Mouse (Mus musculus): ENCODE data around the gene Btnl10. TPM values are rescaled to one million over a fixed set of nuclear protein-coding genes. Genes with fewer than 3 reads are reported as not detected.

Gene Btnl10
- polyA plus RNA-seq, 2 experiments = 9.6 to 18.2 TPM

DNA sequence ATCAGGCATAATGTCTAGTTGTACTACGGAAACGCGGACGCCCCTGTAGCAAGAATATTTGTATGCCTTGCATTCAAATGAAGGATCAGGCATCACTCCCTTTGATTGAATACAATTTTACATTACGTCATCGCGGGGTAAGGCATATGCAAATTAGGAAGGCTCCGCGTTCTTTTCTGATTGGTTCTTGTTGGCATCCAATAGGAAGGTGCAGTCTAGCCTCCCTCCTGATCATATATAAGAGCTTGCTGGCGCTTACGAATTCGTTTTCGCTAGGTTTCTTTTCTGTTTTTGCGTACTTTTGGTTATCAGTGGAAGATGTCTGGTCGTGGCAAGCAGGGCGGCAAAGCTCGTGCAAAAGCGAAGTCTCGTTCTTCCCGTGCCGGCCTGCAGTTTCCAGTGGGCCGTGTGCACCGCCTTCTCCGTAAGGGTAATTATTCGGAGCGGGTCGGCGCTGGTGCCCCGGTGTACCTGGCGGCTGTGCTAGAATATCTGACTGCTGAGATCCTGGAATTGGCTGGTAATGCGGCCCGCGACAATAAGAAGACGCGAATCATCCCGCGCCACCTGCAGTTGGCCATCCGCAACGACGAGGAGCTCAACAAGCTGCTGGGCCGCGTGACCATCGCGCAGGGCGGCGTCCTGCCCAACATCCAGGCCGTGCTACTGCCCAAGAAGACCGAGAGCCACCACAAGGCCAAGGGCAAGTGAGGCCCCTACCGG, 36.9 kb downstream of the Btnl10 start, which contains the start of the genes Hist3h2a and Trim17:
Gene Hist3h2a, plus strand, starts transcription at position 266 of the 723 bp plus-strand sequence.
Gene Trim17, plus strand, starts transcription at position 266 of the 723 bp plus-strand sequence.
- peak; percentile 79 for TF ChIP-seq CTCF (IDR thresholded peaks at IDR 0.05; ENCODE audit: low read depth)
- peak; percentile 75 for TF ChIP-seq EP300 (IDR thresholded peaks at IDR 0.05; ENCODE audit: low read depth)
- Histone ChIP-seq H3K36me3 (replicated peaks; ENCODE audit: control insufficient read depth, insufficient read depth, low read depth) (peaks cover 14% of the 10 kb centered on the region), H3K4me3 (ENCODE audit: insufficient read depth in 1 of 2, low read depth in 2 of 2, low read length in 2 of 2) (peak within 1 kb of the TSS; percentile 85 to 91), H3K27me3 (ENCODE audit: control insufficient read depth, insufficient read depth, low read length) (peaks cover 13% of the 10 kb centered on the region), H3K4me2 (ENCODE audit: low read depth) (peak within 1 kb of the TSS; percentile 77), H3K9me3 (ENCODE audit: control insufficient read depth, low read length) (no peaks in the 10 kb centered on the region), H3K27ac (peak within 1 kb of the TSS; percentile 98), H3K9ac (replicated peaks) (peak within 1 kb of the TSS; percentile 99), H3K4me1 (replicated peaks; ENCODE audit: control insufficient read depth in 2 of 2, insufficient read depth in 2 of 2, low read length in 1 of 2) (peaks cover 19 to 29% of the 10 kb centered on the region in 2 experiments)
- WGBS (ENCODE audit: insufficient replicate concordance) = under 1% methylated on average over 49 of the region's 49 CpGs
- peak; percentile 85 for ATAC-seq (ENCODE audit: insufficient read depth)
- peak; percentile 96 to 97 (median 97) for DNase-seq (ENCODE audit: low read depth in 3 of 3, low spot score in 3 of 3)

GRCm38 (mm10) chr11:58955143-58955867, 37.6 kb downstream of the Btnl10 start:
- peak overlapping the region; percentile 98 for H3K27ac ChIP-seq
- no peak; the same call in 1 of the 2 replicates for TF ChIP-seq CTCF (IDR thresholded peaks at IDR 0.05; ENCODE audit: low read depth)
- TF ChIP-seq EP300 (IDR thresholded peaks at IDR 0.05; ENCODE audit: low read depth) = no peak
- peaks cover 6% of the 10 kb centered on the region for H3K27me3 ChIP-seq (ENCODE audit: control insufficient read depth, insufficient read depth, low read length)
- H3K36me3 ChIP-seq (replicated peaks; ENCODE audit: control insufficient read depth, insufficient read depth, low read depth) = peaks cover 14% of the 10 kb centered on the region
- WGBS (ENCODE audit: insufficient replicate concordance) = under 1% methylated on average over 20 of the region's 20 CpGs
- peak overlapping the region; percentile 85 to 91 for H3K4me3 ChIP-seq (ENCODE audit: insufficient read depth in 1 of 2, low read depth in 2 of 2, low read length in 2 of 2)
- no peaks in the 10 kb centered on the region for H3K9me3 ChIP-seq (ENCODE audit: control insufficient read depth, low read length)
- ATAC-seq (ENCODE audit: insufficient read depth) (peak; percentile 14), DNase-seq (ENCODE audit: low read depth in 3 of 3, low spot score in 3 of 3) (peak in 1 of 3 experiments; percentile 44)
- peak overlapping the region; percentile 77 for H3K4me2 ChIP-seq (ENCODE audit: low read depth)
- H3K4me1 ChIP-seq (replicated peaks; ENCODE audit: control insufficient read depth in 2 of 2, insufficient read depth in 2 of 2, low read length in 1 of 2) = peaks cover 20 to 30% of the 10 kb centered on the region in 2 experiments
- peak overlapping the region; percentile 99 for H3K9ac ChIP-seq (replicated peaks)

GRCm38 (mm10) chr11:58955868-58956257, 38.2 kb downstream of the Btnl10 start:
- TF ChIP-seq CTCF (IDR thresholded peaks at IDR 0.05; ENCODE audit: low read depth) (no peak), EP300 (IDR thresholded peaks at IDR 0.05; ENCODE audit: low read depth) (no peak)
- peak overlapping the region; percentile 99 for H3K9ac ChIP-seq (replicated peaks)
- H3K4me3 ChIP-seq (ENCODE audit: insufficient read depth in 1 of 2, low read depth in 2 of 2, low read length in 2 of 2) = peak overlapping the region; percentile 85 to 91
- H3K9me3 ChIP-seq (ENCODE audit: control insufficient read depth, low read length) = no peaks in the 10 kb centered on the region
- H3K36me3 ChIP-seq (replicated peaks; ENCODE audit: control insufficient read depth, insufficient read depth, low read depth) = peaks cover 14% of the 10 kb centered on the region
- peak overlapping the region; percentile 98 for H3K27ac ChIP-seq
- ATAC-seq (ENCODE audit: insufficient read depth) (no peak), DNase-seq (ENCODE audit: low read depth in 3 of 3, low spot score in 3 of 3) (no peak)
- H3K4me2 ChIP-seq (ENCODE audit: low read depth) = peak overlapping the region; percentile 77
- peaks cover 20 to 30% of the 10 kb centered on the region in 2 experiments for H3K4me1 ChIP-seq (replicated peaks; ENCODE audit: control insufficient read depth in 2 of 2, insufficient read depth in 2 of 2, low read length in 1 of 2)
- 37% methylated on average over 8 of the region's 8 CpGs for WGBS (ENCODE audit: insufficient replicate concordance)
- peaks cover under 1% of the 10 kb centered on the region for H3K27me3 ChIP-seq (ENCODE audit: control insufficient read depth, insufficient read depth, low read length)

DNA sequence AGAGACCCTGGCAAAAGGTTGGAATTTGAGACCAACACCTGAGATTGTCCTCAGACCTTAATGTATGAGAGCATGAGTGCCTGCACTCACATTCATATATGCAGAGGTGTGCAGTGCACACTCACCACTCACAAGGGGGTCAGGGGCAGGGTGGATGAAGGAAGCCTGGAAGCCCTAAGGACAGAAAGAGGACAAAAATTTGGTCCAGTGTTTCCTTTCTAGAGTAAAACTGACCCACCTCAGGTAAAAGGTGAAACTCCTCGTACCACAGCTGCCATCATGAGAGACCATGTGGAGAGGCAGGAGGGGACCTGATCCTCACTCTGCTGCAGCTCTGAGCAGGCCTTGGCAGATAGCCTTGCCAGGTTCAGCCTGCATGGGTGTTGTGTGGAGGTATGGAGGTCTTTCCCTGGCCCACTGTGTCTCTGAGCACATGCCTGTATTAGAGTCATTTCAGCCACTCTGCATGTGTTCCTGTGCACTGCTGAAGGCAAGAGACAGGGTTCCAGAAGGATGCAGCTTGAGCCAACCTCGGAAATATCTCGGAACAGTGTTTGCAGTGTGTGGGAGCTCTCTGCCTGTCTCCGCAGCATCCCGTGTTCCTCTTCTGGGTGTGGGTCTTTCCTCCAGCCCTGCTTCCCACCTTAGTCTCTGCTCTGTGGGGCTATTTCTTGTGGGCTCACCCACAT, 39.7 kb downstream of the Btnl10 start:
- H3K9ac ChIP-seq (replicated peaks) = peak overlapping the region; percentile 45
- ATAC-seq (ENCODE audit: insufficient read depth) (no peak), DNase-seq (ENCODE audit: low read depth in 3 of 3, low spot score in 3 of 3) (peak in 1 of 3 experiments; percentile 36)
- 87% methylated on average over 5 of the region's 5 CpGs for WGBS (ENCODE audit: insufficient replicate concordance)
- peak overlapping the region; percentile 85 to 91 for H3K4me3 ChIP-seq (ENCODE audit: insufficient read depth in 1 of 2, low read depth in 2 of 2, low read length in 2 of 2)
- peaks cover 14% of the 10 kb centered on the region for H3K36me3 ChIP-seq (replicated peaks; ENCODE audit: control insufficient read depth, insufficient read depth, low read depth)
- peaks cover 3% of the 10 kb centered on the region; the same call in 1 of the 2 replicates for H3K9me3 ChIP-seq (ENCODE audit: control insufficient read depth, low read length)
- peaks cover 20 to 30% of the 10 kb centered on the region in 2 experiments for H3K4me1 ChIP-seq (replicated peaks; ENCODE audit: control insufficient read depth in 2 of 2, insufficient read depth in 2 of 2, low read length in 1 of 2)
- H3K27ac ChIP-seq = peak overlapping the region; percentile 9; the same call in 1 of the 2 replicates
- peaks cover 14% of the 10 kb centered on the region for H3K27me3 ChIP-seq (ENCODE audit: control insufficient read depth, insufficient read depth, low read length)
- TF ChIP-seq CTCF (IDR thresholded peaks at IDR 0.05; ENCODE audit: low read depth) (no peak), EP300 (IDR thresholded peaks at IDR 0.05; ENCODE audit: low read depth) (no peak)
- peak overlapping the region; percentile 77 for H3K4me2 ChIP-seq (ENCODE audit: low read depth)
